Mouse (Mus musculus) heart, adult 8-10 months (tissue): Measurements from ENCODE around the gene Asic2. TPM values are rescaled to one million over a fixed set of nuclear protein-coding genes. Genes with fewer than 3 reads are reported as not detected.
A peak's percentile ranks its signal among the peaks of the same experiment; 100 is the strongest.

Experiments
- DNase-seq: peaks from one replicate; pipeline ENCODE4 v3.0.0; 2022; ENCODE audit warnings: low spot score
- total RNA-seq, 4 experiments: library from RNA; stranded (reverse); gene quantifications; 2 replicates each; pipeline ENCODE4 v1.2.4; 2022

Gene Asic2
- total RNA-seq, 4 experiments from 2014 or later = 0.08 TPM; not detected in 3

DNA sequence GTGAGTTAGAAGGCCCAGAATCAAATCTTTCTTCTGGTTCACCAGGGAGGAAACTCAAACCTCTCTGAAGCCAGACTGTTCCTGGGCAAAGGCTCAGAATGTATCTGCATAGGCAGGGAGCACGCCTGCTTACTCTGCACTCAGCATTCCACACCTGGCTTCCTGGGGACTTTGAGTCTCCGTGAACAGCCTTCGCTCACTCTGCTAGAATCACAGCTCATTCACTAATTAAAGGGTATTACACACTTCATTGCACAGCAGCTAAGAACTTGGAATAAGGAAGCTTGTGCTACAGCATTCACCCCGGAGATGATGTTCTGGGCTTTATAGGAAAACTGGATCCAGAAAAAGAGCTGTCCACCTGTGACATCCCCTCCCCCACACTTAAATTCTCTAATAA is 3.7 kb downstream of the Asic2 start:
- no peak for DNase-seq

DNA sequence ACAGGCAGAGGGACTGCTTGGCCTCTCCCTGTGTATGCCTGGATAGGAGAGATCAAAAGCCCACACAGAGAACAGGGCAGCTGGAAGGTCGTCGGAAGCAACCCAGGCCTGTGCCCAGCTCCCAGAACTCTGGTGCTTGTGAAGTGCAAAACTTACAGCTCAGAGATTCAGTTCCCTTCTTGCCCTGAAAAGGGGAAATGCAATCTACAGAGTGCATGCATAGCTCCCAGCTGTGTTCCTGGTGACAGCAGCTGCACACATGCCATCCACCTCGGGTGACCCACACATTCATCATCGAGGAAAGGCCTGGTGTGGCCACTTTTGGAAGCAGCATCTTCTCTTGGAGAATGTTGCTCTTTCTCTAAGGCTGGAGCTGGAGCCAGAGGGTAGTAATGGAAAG is 13.9 kb downstream of the Asic2 start:
- no peak for DNase-seq

DNA sequence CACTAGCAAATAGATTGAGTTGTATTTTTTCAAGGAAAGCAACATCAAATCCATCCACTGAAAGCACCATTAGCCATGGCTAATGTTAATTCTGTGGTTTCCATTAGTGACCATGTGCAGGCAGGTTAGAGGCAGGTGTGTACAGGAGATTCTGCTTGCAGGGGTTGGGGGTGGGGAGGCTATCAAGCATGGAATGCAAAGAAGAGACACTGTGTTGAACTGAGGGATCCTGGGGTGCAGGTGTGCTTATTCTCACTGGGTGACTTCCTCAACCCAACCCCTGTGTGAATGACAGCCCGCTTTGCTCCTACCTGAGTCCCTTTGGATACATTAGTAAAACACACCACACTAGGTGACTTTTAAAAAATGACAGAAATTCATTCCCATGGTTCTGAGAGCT is 20.2 kb downstream of the Asic2 start:
- DNase-seq = no peak

DNA sequence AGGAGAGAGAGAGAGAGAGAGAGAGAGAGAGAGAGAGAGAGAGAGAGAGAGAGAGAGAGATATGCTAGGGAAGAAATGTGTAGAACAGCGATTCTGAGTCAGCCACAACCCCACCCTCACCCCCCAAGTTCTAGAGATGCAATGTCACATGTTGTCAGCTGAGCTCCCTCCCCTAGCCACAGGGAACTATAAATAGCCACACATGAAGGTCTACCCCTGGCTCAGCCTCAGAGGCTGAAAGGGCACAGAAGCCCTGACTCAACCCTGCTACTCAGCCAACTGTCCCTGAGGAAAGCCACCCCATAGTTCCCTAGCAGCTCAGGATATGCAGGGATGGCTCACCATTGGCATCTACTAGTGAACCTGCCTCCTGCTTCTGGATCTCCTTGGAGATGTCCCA is 26.1 kb downstream of the Asic2 start:
- DNase-seq = peak; percentile 24

DNA sequence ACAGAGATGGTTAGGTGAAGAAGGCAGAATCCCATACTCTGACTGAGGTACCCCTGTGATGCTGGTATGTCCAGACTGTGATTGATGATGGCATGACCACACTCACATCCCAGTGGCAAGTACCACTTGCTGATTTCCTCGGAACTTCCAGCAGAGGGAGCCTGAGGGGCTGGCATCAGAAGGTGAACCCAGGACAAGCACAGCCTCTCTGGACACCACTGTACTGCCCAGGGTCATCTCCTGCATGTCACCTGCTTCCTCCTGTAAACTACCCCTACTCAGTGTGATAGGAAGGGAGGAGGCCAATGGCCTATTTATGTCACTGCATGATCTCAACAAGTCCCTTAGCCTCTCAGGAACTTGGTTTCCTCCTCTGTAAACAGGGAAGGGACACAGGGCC is 27.3 kb downstream of the Asic2 start:
- peak; percentile 19 for DNase-seq

DNA sequence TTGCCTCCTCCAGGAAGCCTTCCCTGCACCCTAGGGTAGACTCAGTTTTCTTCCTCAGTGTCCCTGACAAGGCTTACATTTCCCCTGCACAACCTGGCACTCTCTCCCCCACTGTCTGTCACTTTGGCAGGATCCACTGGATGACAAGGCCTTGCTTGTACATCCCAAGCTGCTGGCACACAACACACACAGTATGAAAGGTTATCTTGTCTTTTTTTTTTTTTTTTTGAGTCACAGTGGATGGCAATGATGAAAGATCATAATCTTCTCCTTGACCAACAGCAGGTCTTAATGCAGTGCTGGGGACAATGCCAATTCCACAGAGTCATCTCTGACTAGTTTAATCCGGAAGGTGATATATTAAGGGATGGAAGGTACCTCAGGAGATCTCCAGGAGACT is 30.7 kb downstream of the Asic2 start:
- DNase-seq = no peak

DNA sequence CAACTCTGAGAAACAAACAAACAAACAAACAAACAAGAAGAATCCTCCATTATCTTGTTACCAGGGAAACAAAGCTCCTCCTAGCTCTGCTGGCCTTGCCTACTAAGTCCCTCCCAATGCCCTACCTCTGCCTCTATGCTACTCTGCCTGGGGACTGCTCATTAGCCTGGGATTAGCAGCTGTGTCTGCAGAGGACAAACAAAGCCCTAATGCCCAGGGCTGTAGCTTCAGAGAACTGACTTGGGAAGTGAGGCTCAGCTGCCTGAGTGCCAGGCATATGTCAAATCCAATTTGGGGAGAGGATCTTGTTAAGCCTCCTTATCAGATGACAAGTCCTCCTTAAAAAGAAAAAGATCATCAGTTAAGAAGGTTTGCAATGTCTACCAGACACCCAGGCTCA is 41.9 kb downstream of the Asic2 start:
- DNase-seq = no peak

DNA sequence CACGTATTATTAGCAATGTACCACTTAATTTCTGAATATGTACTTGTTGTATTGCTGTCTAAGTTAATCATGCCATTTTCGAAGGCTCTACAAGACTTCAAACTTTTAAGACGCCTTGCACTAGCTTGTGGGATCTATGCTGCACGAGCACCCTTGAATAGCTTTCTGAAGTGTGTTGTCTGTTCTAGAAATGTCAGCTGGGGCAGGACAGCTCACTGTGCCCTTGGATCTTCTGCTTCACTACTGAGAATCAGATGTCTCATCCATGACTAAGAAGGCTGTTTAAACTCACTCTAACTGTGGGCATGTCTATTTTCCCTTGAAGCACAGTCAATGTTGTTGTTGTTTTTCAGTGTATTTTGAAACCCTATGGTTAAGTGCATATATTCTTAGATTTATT is 44.6 kb downstream of the Asic2 start:
- no peak for DNase-seq

DNA sequence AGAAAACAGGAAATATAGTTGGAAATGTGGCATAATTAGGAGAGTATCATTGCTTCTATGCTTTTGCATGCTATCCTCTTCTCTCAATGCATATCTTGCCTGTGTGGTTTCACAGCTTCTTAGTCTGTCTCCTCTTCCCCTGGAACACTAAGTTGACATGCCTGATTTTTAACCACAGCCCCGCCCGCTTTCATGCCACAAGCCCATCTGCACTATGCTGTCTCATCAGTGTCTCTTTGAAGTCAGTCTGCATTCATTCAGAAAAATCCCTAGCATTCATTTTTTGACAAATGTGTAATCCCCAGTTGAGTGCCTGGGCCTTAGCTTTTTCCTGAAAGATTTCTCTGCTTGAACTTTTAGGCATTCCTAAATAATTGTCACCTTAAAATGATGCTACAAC is 45.2 kb downstream of the Asic2 start:
- no peak for DNase-seq

DNA sequence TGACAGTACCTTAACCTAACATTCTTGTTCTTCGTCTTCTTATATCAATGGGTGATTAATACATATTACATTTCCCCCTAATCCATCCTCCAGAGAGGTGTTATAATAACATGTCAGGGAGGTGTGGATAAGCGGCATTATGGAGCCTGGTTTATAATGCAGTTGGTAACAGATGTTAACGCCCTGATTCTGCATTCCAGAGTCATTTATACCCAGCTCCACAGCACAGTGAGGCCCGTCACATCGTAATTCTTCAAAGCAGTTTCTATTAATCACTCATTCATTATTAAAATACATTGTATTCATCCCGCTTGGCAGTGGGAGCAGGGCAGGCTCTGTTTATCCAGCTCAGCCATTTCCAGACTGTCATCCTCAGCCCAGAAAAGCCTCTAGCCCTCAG is 52.8 kb downstream of the Asic2 start:
- no peak for DNase-seq

DNA sequence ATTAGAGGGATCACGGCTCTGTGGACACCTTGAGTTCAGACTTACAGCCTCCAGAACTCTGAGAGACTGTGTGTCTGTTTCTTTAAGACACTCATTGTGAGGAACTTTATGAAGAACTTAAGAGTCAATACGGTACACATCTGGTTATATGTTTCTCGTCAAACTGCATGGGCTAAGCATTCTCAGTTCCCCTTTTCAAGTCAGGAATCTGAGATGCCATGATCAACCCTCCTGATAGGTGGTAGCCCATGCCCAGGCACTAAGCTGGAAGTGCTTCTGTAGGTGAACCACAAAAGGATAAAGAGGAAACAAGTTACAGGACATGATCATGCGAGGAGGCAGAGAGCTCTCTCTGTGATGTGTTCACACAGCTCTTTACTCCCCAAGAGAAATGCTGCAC is 55.2 kb downstream of the Asic2 start:
- DNase-seq = no peak

DNA sequence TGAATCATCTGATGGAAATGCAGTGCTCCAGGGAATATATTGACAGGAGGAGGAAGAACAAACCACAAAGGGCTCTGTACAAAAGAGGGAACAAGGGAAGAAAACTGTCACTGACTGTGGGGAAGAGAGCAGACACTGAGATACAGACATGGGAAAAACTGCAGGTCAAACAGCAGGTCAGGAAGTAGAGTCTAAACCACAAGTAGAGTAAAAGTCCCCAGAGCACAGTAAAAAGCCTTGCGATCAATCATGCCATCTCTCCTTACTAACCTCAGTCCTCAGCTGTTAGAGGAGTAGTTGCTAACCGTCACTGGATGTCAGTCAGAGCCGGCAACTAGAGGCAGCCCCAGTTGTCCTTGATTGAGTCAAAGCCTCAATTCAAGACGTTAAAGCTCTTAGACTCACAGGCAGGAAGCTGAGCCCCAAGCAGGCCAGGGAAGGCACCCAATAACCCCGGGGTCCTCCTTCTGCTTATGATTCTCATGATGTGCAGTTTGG is 58.8 kb downstream of the Asic2 start:
- DNase-seq = no peak

DNA sequence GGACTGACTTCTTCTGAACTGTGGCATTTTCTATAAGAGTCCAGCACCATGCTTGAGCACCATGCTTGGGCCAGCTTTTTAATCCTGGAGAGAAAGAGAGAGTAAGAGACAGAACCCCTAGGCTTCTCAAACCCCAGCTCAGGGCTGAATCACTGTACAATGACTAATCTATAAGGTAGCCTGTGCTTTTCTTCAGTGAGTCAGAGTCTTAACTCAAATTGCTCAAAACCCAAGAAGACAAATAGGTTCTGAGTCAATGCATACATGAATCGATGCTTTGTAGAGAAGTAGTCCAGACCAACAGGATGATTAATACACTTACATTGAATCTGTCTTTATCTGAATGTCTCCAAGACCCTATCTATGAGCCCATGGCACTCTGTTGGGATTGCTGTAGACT is 59.5 kb downstream of the Asic2 start:
- no peak for DNase-seq

DNA sequence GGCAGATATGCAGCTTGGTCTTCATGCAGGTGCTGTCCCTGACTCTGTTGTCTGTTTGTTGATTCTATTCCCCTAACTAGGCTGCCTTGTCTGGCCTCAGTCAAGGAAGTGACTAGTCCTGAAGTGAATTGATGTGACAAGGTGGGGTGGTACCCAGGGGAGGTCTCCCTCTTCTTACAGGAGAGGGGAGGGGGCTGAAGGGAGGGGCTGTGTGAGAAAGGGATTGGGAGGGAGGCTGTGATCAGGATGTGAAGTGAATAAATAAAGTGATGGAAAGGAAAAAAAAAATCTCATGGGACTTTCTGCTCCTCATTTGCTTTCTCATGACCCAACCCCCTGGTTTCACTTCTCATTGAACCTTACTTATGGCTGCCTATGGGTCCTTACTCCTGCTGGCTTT is 65.9 kb downstream of the Asic2 start:
- no peak for DNase-seq

DNA sequence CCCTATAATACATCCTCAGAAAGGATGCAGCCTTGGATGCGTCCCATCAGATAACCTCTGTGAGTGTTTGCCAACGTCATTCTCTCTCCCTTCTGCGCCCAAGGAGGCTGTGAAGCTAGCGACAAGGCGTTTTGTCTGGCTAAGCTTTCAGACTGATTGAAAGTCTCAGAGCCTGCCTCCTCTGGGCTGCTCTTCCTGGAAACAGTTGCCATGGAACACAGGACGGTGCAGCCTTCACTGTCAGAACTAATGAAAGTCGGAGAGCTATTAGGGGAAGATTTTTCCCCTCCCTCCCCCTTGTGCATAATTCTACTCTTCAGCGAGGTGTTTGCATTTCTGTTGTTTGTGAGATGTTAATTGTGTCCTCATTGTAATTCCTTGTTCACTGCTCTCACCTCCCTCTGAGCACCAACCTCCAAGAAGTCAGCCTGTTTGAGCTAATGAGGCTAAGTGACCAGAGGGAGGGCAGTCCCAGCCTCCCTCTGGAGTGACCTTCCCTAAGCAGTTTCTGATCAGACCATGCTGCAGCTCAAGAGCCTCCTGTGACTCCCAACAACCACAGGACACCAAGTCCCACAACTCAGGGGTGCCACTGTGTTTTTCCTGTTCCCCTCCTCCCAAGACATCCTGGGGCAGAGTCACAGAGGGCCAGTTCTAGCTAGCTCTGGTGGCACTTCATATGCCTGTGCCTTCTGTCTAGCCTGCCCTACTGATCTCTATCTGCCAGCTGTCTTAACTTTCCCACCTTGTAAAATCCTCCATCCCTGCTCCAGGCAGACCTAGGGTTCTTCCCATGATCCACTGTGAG is 70.5 kb downstream of the Asic2 start:
- DNase-seq = no peak

DNA sequence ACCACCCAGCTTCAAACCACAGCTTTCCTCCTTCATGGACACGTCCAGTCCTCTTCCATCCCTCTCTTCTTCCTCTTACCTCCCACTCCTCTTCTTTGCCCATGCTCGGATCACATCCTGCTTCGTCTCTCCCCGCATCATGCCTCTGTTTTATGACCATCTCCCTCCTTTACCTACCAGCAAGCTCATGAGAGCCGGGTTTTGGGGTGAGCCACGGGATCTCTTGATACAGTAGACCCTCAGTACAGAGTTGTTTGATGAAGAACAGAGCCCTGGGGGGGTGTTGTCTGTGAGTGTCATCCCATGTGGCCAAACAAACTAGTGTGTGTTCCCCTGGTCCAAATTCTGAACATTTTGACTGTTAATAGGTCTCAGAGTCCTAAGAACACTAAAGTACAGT is 71.7 kb downstream of the Asic2 start:
- no peak for DNase-seq

DNA sequence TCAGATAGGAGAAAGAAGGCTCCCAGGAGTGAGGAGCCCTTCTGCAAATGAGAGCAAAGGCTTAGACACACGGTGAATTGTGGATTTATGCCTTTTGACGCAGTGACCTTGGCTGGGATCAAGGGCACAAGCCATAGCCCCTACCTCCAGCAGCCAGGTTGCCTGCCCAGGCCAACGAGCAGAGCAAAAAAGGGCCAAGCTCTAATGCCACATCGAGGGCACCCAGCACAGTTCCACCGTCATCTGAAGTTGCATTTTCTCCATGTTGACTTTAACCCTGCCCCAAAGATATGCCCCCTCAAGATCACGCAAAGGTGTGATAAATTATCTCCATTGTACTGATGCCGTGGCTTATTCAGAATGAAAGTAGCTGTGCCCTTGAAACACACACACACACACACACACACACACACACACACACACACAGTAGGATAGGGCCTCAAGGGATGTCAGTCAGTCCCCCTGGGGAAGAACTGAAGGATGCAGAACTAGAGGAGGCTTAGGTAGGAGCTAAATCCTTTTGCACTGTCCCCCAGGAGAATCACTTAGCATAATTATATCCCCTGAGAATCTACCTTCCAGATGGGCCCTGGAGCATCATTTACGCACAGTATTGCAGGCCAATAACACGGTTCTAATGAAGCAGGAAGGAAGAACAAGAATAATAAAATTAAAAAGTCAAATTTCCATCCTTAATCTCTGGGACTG is 96.6 kb downstream of the Asic2 start:
- DNase-seq = no peak

DNA sequence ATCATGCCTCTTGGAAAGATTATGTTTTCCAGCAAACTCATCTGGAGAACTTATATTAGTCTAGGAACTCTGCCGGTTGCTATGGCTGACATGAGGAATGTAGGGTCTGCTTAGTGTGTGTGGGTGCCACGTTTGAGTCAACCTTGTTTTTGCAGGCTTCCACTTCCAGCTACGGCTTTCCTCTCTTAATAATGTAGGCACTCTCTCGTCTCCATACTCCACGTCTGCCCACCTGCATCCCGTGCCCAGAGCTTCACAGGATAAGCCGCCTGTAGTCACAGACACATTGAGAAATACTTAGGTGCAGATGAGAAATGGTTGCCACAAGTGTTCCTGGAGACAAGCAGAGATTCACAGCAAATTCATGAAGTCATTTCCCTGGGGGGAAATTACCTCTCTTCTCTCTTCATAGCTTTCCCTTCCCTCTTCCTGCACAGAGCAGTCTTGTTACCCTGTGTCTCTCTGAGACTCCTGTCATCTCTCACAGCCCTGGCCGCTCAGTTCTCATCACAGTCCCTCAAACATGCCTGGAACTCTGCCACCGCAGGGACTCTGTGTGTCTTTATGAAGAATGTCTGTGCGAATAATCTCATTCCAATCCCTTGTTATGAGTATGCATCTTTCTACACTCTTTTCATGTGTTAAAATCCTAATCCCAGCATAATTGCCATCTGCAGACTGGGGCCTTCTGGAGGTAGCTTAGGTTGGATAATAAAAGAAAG is 102.4 kb downstream of the Asic2 start:
- no peak for DNase-seq

DNA sequence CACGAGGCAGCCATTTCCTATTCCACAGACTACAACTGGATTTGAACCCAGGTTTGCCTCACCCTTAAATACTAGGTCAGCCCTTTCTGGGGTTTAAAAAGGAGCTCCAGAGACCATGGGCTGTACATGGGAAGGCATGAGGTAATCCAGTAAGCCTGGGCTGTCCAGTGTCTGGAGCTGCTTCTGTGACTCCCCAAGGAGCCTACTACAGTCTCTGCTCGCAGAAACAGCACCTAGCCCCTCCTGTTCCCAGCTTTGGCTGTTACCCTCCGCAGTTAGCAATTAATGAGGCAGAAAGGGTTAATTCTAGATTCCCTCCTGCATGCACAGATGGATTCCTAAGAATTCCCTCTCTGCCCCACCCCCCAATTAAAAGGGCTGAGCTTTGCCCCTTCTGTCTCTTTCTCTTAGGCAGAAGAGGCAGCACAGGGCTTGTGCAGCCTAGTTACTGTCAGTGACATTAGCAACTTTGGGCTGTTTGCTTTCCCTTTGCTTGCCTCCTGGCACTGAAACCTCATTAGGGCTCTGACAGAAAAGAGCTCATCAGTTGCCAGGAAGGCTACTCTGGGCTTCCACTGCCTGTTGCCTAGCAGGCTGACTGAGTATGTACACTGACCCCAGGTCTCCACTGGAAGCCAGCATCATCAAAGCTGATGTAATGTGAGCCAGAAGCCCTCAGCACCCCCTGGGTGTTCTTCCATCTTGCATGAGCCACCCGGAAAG is 107.8 kb downstream of the Asic2 start, which contains the start of gene 5530401A14Rik:
Gene 5530401A14Rik (plus strand): TSS at position 424 of the 723 bp plus-strand sequence.
- DNase-seq = no peak

DNA sequence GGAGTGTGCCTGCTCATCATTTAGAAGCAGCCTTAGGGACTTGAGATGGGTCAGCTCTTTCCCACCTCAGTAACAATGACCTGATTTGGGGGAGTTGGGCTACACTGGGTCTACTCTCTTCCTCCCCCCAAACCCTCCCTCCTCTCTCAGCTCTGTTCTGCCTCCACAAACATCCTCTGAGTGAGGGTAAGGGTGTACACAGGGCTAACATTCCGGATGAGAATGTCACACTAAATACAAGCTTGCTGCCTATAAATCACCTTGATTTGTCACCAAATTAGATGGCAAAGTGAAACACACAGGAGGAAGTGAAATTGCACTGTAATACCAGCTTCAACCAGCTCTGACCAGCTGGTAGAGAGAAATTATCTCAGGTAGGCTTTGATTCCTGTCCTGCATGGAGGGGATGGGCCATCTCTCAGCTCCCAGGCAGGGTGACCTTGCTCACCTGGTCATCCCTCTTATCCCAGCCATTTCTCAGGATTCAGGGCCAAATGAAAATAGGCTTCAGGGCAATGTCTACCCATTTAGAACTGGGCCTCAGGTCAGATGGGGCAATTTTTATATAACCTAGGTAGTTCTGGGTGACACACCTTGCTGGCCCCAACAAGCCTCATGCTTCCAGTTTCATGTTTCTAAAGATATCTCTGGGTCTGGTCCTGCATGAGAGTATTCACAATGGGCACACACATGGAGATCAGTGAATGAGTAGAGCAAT is 120.3 kb downstream of the Asic2 start:
- no peak for DNase-seq

DNA sequence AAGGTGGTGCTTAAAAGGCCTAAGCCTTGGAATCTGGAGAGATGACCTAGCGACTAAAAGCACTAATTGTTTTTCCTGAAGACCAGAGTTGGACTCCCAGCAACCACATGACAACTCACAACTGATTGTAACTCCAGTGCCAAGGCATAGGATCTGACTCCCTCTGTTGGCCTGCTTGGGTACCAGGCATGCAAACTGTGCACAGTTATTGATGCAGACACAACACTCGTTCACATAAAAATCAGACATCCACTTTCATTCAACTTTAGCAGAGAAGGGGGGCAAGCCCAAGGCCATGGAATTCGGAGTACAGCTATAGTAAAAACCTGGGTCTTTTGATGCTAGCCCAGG is 122.6 kb downstream of the Asic2 start:
- DNase-seq = no peak
